Mouse (Mus musculus) midbrain, embryonic 11.5 days (tissue): ENCODE results near the gene Pla2g4c. TPM values are rescaled to one million over a fixed set of nuclear protein-coding genes. Genes with fewer than 3 reads are reported as not detected.

ENCODE experiments used
- ATAC-seq: fragments of 200-750 bp; cut with Nextera tagmentation; 2 replicates; pipeline ENCODE4 v1.8.0; 2017; ENCODE audit warnings: moderate TSS enrichment, moderate library complexity; ENCODE audit not compliant: low FRiP score
- DNase-seq: peaks from one replicate; pipeline ENCODE4 v3.0.0; 2015; ENCODE audit warnings: low spot score; ENCODE audit errors: missing footprints
- H3K27ac ChIP-seq: fragments of 300-500 bp; sonication (generic); 2 replicates; pipeline ENCODE4 v1.5.1; 2014; ENCODE audit warnings: low read depth, low read length
- H3K27me3 ChIP-seq: fragments of 300-500 bp; sonication (generic); 2 replicates; pipeline ENCODE4 v1.6.1; 2014; ENCODE audit warnings: mild to moderate bottlenecking, low read length, moderate library complexity, mixed read lengths; ENCODE audit not compliant: control insufficient read depth, insufficient read depth
- H3K36me3 ChIP-seq: fragments of 300-500 bp; sonication (generic); 2 replicates; pipeline ENCODE4 v1.6.1; 2014; ENCODE audit warnings: mild to moderate bottlenecking, low read length, moderate library complexity, mixed read lengths; ENCODE audit not compliant: control insufficient read depth, insufficient read depth
- H3K4me1 ChIP-seq: fragments of 300-500 bp; sonication (generic); 2 replicates; pipeline ENCODE4 v1.6.1; 2014; ENCODE audit warnings: low read length; ENCODE audit not compliant: control insufficient read depth, insufficient read depth
- H3K4me2 ChIP-seq: fragments of 300-500 bp; sonication (generic); 2 replicates; pipeline ENCODE4 v1.6.1; 2014; ENCODE audit warnings: mild to moderate bottlenecking, moderate library complexity
- H3K4me3 ChIP-seq: fragments of 300-500 bp; sonication (generic); 2 replicates; pipeline ENCODE4 v1.5.1; 2014; ENCODE audit warnings: low read depth, low read length
- H3K9ac ChIP-seq: fragments of 300-500 bp; sonication (generic); 2 replicates; pipeline ENCODE4 v1.6.1; 2014; ENCODE audit warnings: low read length
- H3K9me3 ChIP-seq: fragments of 300-500 bp; sonication (generic); 2 replicates; pipeline ENCODE4 v1.6.1; 2016; ENCODE audit warnings: low read length; ENCODE audit not compliant: control insufficient read depth
- WGBS: fragments of 180-500 bp; shearing (Covaris S2); extraction: QIAGEN DNeasy Blood & Tissue Kit; methylation state at CpG from one replicate; pipeline ENCODE4 v1.1.7; 2014; 5-methylcytosine and 5-hydroxymethylcytosine counted together
- polyA plus RNA-seq: library from polyadenylated mRNA; unstranded; fragments of >200 nt; fragmentation: Nextera tagmentation; extraction: Ambion mirVana; gene quantifications from 2 replicates; pipeline ENCODE4 v1.2.1, GENCODE M21; 2014

Pla2g4c gene
- polyA plus RNA-seq, 1 experiment from 2014 or later = 1.4 TPM

GRCm38 (mm10) chr7:13311401-13311800, 13.1 kb upstream of the Pla2g4c start:
- Histone ChIP-seq H3K4me2 (no peak overlapping the region), H3K36me3 (peaks cover 18% of the 10 kb centered on the region), H3K4me3 (no peak overlapping the region), H3K27ac (no peak overlapping the region), H3K27me3 (no peaks in the 10 kb centered on the region), H3K4me1 (no peaks in the 10 kb centered on the region), H3K9me3 (no peaks in the 10 kb centered on the region), H3K9ac (no peak overlapping the region)
- DNase-seq = no peak
- ATAC-seq = no peak
- 98% methylated on average over 4 of the region's 4 CpGs for whole genome bisulfite sequencing

- no peak for ATAC-seq
- no peak overlapping the region for H3K9ac ChIP-seq
- H3K4me3 ChIP-seq = no peak overlapping the region
- peaks cover 4% of the 10 kb centered on the region for H3K36me3 ChIP-seq
- no peak overlapping the region for H3K27ac ChIP-seq
- no peak overlapping the region for H3K4me2 ChIP-seq
- H3K27me3 ChIP-seq = no peaks in the 10 kb centered on the region
- H3K9me3 ChIP-seq = no peaks in the 10 kb centered on the region
- WGBS = 94% methylated on average over 5 of the region's 5 CpGs
- no peaks in the 10 kb centered on the region for H3K4me1 ChIP-seq
- no peak for DNase-seq
These were observed 10.3 kb upstream of the Pla2g4c start for GRCm38 (mm10) chr7:13314095-13314597.

DNA sequence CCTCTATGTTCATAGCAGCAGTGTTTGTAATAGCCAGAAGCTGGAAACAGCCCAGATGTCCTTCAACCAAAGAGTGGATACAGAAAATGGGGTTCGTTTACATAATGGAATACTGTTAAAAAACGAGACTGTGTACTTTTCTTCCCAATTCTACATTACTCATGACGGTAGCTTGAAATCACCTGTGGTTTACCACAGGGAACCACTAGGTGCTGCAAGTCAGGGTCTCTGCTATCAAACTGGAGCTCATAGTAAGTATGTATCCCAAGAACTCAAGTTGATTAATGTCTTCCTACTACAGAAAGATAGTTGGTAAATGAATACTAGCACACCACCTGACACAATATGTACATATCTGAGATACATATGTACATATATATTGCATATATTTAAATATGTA, 3.0 kb upstream of the Pla2g4c start:
- no peaks in the 10 kb centered on the region for H3K9me3 ChIP-seq
- H3K4me1 ChIP-seq = no peaks in the 10 kb centered on the region
- no peak overlapping the region for H3K27ac ChIP-seq
- no peaks in the 10 kb centered on the region for H3K27me3 ChIP-seq
- no peak overlapping the region for H3K4me3 ChIP-seq
- 90% methylated on average over 3 of the region's 3 CpGs for WGBS
- no peaks in the 10 kb centered on the region for H3K36me3 ChIP-seq
- ATAC-seq = no peak
- no peak overlapping the region for H3K4me2 ChIP-seq
- no peak overlapping the region for H3K9ac ChIP-seq
- no peak for DNase-seq

GRCm38 (mm10) chr7:13330575-13330974, 6.1 kb downstream of the Pla2g4c start:
- Histone ChIP-seq H3K27me3 (no peaks in the 10 kb centered on the region), H3K4me2 (no peak overlapping the region), H3K9me3 (no peaks in the 10 kb centered on the region), H3K36me3 (no peaks in the 10 kb centered on the region), H3K9ac (no peak overlapping the region), H3K27ac (no peak overlapping the region), H3K4me3 (no peak overlapping the region), H3K4me1 (no peaks in the 10 kb centered on the region)
- ATAC-seq = no peak
- no peak for DNase-seq
- WGBS = 95% methylated on average over 2 of the region's 2 CpGs

- H3K4me1 ChIP-seq = no peaks in the 10 kb centered on the region
- H3K36me3 ChIP-seq = peaks cover 13% of the 10 kb centered on the region
- no peak overlapping the region for H3K4me2 ChIP-seq
- H3K9me3 ChIP-seq = no peaks in the 10 kb centered on the region; the same call in 1 of the 2 replicates
- H3K9ac ChIP-seq = no peak overlapping the region
- no peak overlapping the region for H3K27ac ChIP-seq
- no peak for DNase-seq
- H3K4me3 ChIP-seq = no peak overlapping the region
- ATAC-seq = no peak
- no peaks in the 10 kb centered on the region for H3K27me3 ChIP-seq
These were observed 31.5 kb downstream of the Pla2g4c start for GRCm38 (mm10) chr7:13355943-13356342.

GRCm38 (mm10) chr7:13380588-13380987, 56.1 kb downstream of the Pla2g4c start:
- Histone ChIP-seq H3K4me3 (no peak overlapping the region), H3K4me2 (no peak overlapping the region), H3K36me3 (no peaks in the 10 kb centered on the region), H3K9ac (no peak overlapping the region), H3K9me3 (no peaks in the 10 kb centered on the region), H3K4me1 (no peaks in the 10 kb centered on the region), H3K27ac (no peak overlapping the region), H3K27me3 (no peaks in the 10 kb centered on the region)
- DNase-seq = no peak
- 77% methylated on average over 2 of the region's 2 CpGs for WGBS
- ATAC-seq = no peak

DNA sequence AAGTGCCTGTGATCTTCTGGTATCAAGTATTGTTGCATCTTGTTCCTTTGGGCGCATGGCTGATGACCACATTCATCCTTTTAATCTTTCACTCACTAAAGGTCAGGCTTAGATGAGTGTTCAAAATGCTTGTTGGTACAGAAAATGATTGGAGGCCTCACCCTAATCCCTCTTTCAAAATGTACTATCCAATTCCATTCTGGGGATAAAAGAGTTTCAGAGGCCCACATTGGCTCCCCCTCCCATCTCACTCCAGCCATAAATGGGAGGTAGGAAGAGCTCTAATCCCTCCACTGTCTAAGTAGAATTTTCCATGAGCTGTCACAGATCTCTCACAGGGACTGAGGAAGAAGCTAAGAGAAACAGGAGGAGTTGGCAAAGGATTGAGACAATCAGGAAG, 73.4 kb downstream of the Pla2g4c start, which contains the start of gene Cabp5:
TSS of gene Cabp5 (plus strand) at position 301 of the 400 bp plus-strand sequence.
- DNase-seq (no peak), ATAC-seq (no peak)
- H3K9ac ChIP-seq = no peak within 1 kb of the TSS
- no peak within 1 kb of the TSS for H3K27ac ChIP-seq
- H3K36me3 ChIP-seq = no peaks in the 10 kb centered on the region
- H3K9me3 ChIP-seq = no peaks in the 10 kb centered on the region; the same call in 1 of the 2 replicates
- no peaks in the 10 kb centered on the region for H3K4me1 ChIP-seq
- H3K27me3 ChIP-seq = no peaks in the 10 kb centered on the region
- H3K4me3 ChIP-seq = no peak within 1 kb of the TSS
- WGBS = 79% methylated on average over 1 of the region's 1 CpGs
- no peak within 1 kb of the TSS for H3K4me2 ChIP-seq

Other genes starting within 250 kb of the Pla2g4c start
- not detected in 2 replicates for gene Vmn1r85, start 229.5 kb upstream of the Pla2g4c start, polyA plus RNA-seq
- not detected in 2 replicates for gene Vmn1r86, start 204.7 kb upstream of the Pla2g4c start, polyA plus RNA-seq
- not detected in 2 replicates for gene Vmn1r87, start 184.5 kb upstream of the Pla2g4c start, polyA plus RNA-seq
- gene Vmn1r88, start 165.1 kb upstream of the Pla2g4c start, polyA plus RNA-seq = not detected in 2 replicates
- gene Vmn1r89, start 111.6 kb upstream of the Pla2g4c start, polyA plus RNA-seq = not detected in 2 replicates
- gene Lig1, start 47.4 kb upstream of the Pla2g4c start, polyA plus RNA-seq = 136 and 137 TPM in 2 replicates
- gene Zswim9, start 45.9 kb upstream of the Pla2g4c start, polyA plus RNA-seq = 8.9 and 9.2 TPM in 2 replicates
- gene Cabp5, start 73.5 kb downstream of the Pla2g4c start, polyA plus RNA-seq = not detected in 2 replicates
- not detected in 2 replicates for gene Bsph1, start 126.2 kb downstream of the Pla2g4c start, polyA plus RNA-seq
- gene Bsph2, start 246.4 kb downstream of the Pla2g4c start, polyA plus RNA-seq = not detected in 2 replicates